Mouse (Mus musculus) lung, adult 2 months (tissue): ENCODE results near the gene U2af2.

Experiments used
- CTCF ChIP-seq: fragments of 200-500 bp; IDR thresholded peaks from 2 replicates; pipeline ENCODE4 v1.5.1; 2011; ENCODE audit warnings: mild to moderate bottlenecking, low read length, control low read depth; ENCODE audit not compliant: insufficient read depth
- POLR2A ChIP-seq: fragments of 200-500 bp; IDR thresholded peaks from 2 replicates; pipeline ENCODE4 v1.6.1; 2011; ENCODE audit warnings: low read depth, mild to moderate bottlenecking, control low read depth, low read length, borderline replicate concordance; ENCODE audit errors: extremely low read depth

- no peak for TF ChIP-seq CTCF
- TF ChIP-seq POLR2A: no peak
Measured at GRCm38 (mm10) chr7:5017931-5018330, 44.0 kb upstream of the U2af2 start.
